Mouse (Mus musculus): ENCODE data around the gene Gm45799.
A peak's percentile ranks its signal among the peaks of the same experiment; 100 is the strongest.

Gm45799 gene

GRCm38 (mm10) chr7:105640233-105640893 lies at the start of gene Gm45799, which contains the start of gene Arfip2:
Gm45799 (plus strand) TSS chr7:105640552.
Arfip2 (minus strand) TSS chr7:105640416.
- peak; percentile 97 for DNase-seq (ENCODE audit: low read depth, low spot score)

DNA sequence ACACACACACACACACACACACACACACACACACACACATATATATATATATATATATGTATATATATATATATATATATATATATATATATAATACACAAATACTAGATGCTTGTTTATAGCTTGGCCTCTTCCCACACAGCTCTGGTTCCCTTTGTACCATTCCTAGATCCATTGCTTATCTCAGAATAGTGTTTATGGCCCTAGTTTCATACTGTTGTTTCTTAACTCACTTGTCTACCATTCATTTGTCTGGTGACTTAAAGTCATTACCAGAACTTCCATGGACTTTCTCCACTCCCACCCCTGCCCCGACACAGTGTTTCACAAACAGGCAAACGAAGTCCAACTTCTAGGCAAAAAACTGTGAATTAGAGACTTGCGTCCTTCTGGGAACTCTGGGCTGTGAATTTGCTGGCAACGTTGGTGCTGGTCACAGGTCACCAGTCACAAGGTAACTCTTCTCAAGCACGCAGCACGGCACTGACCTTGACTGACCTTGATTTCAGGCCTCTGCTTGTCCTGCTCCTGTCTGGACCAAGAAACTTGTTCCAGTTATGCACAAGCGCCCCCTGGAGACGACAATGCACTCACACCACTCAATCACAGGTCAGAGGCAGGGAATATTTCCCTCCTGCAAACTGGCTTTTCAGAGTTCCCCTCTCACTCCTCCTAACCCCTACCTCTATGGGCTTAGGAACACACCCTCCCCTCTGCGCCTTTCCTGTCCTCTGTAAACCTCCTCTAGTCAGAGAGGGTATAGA lies 37.3 kb upstream of the Gm45799 start:
- DNase-seq (ENCODE audit: low read depth, low spot score), result peak; percentile 70

DNA sequence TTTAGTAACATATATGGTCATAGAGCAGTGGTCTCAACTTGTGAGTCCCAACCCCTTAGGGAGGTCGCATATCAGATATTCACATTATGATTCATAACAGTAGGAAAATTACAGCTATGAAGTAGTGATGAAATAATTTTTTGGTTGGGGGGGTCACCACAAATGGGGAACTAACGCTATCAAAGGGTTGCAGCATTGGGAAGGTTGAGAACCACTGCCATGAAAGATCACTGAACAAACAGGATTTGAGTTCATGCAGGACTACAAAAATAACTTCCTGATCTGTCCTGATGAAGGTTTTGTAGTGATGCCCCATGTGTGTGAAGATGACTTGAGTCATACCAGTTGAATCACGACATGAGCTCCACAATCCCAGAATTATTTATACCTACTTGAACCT lies 31.9 kb upstream of the Gm45799 start:
- no peak for DNase-seq (ENCODE audit: low read depth, low spot score)

- DNase-seq (ENCODE audit: low read depth, low spot score), result no peak
Measured at GRCm38 (mm10) chr7:105611767-105612166, 28.6 kb upstream of the Gm45799 start.

DNA sequence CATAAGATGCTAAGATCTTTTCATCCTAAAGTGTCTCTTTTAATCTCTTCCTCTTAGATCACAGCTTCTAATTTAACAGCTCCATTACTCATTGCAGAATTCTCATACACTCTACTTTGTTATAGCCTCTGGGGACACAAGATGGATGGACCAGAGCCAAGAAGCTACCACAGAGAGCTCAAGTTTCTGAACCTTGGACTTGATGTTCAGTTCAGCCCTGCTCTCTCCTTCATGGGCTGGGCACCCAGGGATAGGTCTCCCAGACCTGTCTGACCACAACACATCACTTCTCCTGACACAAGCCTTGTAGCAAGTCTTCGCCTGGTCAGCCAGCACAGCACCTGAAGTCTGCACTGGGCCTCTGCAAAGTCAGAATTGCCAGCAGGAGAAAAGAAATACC lies 26.0 kb upstream of the Gm45799 start:
- no peak for DNase-seq (ENCODE audit: low read depth, low spot score)

- DNase-seq (ENCODE audit: low read depth, low spot score), result no peak
Measured at GRCm38 (mm10) chr7:105615720-105616119, 24.6 kb upstream of the Gm45799 start.

DNA sequence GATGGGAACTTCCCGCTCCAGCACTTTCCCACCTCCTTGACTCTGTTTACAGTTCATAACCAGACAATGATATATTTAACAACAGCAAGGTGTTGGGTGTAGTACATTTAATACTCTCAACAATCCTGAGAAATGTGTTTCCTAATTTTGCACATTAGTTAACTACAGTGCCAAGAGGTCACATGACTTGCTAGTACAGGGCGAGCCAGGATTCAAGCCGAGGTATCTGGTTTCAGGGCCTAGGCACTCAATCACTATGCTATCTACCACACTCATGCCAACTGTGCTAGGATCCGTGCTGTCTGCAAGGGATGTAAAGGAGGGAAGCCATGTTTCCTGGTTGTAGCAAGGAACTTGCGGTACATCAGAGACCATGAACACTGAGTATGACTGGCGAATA lies 23.8 kb upstream of the Gm45799 start:
- DNase-seq (ENCODE audit: low read depth, low spot score), result no peak

DNA sequence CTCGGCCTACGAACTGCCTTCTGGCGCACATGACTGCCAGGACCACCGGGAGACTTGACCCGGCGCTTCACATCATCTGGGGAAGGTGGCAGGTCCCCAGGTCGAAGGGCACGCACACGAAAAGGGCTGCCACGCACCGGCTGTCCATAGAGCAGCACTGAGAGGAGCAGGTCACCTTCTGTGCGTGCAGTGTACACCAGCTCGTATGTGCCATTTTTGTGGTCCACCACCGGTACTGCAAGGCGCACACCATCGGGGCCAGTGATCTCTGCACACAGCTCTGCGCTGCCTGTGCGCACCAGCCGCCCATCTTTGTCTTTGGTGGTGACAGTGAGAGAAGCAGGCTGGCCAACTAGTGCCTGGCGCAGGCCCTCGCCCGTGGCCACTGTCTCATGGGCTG lies 22.5 kb upstream of the Gm45799 start:
- DNase-seq (ENCODE audit: low read depth, low spot score), result no peak

DNA sequence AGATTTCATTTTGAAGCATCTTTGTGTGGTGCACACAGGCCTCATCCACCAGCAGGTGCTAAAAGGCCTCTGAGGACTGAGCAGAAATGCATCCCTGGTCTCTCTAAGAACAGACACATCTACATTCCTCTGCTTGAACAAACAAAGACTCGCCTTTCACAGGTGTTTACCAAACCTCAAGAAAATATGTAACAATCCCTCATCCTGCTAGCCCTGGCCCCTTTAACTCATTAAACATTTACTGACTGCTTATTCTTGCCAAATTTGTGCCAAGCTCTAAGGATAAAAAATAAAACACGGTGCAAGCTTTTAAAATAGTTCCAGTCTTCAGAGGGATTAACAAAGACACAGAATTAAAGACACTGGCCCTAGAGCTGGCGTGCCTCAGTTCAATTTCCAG lies 20.7 kb upstream of the Gm45799 start:
- no peak for DNase-seq (ENCODE audit: low read depth, low spot score)

DNA sequence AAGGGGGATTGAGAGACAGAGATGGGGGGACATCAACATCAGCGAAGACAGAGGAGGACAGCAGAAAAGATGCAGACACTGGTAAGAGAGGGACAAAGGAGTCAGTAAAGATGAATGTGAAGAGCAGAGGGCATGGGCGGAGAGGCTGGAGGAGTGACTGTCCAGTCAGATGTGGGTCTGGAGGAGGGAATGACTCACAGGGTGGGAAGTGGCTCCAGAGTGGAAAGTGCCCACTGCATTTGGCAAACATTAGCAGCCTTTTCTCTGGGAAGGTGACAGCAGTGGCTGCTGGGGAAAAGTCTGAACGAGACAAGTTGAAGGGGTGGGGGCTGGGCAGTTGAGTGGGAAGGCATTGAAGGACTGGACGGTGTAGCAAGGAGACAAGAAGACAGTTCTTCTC lies 19.3 kb upstream of the Gm45799 start:
- no peak for DNase-seq (ENCODE audit: low read depth, low spot score)

- no peak for DNase-seq (ENCODE audit: low read depth, low spot score)
Measured at GRCm38 (mm10) chr7:105621646-105622292, 18.6 kb upstream of the Gm45799 start.

DNA sequence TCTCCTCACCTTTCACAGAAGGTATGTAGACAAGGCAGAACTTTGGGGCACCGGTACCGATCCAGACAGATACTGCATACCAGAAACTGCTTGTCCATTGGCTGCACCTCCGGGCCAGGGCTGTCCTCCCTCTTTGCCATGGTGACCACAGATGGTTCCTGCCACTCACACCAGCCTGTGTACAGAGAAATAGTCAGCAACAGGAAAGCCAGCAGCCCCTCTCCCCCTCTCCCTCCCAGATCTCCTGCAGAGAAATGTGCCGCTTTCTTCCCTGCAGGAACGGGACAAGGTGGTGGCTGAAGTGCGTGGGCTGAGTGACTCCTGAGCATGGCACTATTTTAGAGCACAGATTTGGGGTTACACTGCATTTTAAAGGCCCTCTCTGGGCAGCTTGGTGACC lies 15.0 kb upstream of the Gm45799 start:
- DNase-seq (ENCODE audit: low read depth, low spot score), result no peak

GRCm38 (mm10) chr7:105628633-105629032 lies 11.7 kb upstream of the Gm45799 start:
- DNase-seq (ENCODE audit: low read depth, low spot score), result no peak

DNA sequence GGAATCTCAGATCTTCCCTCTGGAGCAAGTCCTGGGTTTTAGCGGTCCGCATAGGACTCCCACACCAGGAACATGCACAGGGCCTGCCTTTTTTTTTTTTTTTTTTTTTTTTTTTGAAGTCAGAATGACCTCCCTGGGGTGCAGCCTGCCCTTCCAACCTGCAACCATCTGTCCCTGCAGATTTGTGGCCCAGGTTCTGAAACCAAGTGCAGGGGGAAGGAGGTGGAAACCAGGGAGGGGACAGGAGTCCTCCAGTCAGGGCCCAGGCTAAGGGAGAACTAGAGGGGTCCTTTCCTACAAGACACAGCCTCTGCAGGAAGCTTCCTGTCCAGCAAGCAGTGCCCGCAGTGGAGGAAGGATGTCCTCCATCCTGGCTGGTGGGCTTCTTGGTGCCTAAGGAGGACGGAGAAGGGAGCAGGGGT lies 7.8 kb upstream of the Gm45799 start:
- DNase-seq (ENCODE audit: low read depth, low spot score), result no peak

DNA sequence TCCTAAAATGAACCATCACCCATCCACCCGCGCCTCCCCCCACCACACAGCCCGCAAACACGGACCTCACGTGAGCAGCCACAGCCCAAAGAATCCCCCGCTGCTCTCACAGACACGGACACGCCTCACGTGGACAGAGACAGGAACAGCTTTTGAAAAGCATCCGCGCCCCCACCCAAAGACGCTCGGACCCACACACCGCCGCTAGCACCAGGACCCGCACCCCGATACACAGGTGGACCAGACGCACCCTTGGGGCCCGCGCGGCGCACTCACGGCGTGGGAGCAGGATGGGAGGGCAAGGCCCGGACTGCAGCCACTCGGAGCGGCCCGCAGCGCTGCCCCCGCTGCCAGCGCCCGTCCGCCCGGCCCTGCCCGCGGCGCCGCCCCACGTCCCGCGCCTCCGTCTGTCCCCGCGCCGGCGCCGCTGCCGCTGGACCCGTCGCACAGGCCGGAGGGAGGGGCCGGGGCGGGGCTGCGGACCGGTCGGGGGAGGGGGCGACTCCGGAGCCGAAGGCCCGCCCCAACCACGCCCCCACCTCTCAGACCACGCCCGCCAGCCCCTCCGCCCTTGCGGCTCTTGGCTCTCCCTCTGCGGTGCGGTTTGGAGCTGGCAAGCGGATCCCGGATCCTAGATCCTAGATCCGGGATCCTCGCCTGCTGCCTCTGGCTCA lies 7.1 kb upstream of the Gm45799 start, which contains the start of gene Trim3:
Trim3 (minus strand) TSS at position 445 of the 674 bp plus-strand sequence.
- DNase-seq (ENCODE audit: low read depth, low spot score), result peak; percentile 79

DNA sequence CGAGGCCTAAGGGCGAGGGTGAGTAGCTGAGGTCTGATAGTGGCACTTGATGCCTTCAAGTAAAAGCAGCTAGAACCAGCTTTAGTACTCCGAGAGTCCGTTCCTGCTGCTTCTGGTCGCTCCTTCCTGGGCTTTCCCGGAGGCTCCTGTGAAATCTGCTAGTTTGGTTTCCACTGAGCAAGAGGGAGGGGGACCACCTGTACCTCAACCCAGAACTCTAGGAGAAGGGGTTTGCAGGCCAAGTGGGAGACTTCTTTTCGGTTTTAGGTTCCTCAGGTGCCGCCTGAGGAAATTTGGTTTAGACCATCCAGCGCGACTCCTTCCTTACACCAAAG lies 6.6 kb upstream of the Gm45799 start:
- no peak for DNase-seq (ENCODE audit: low read depth, low spot score)

DNA sequence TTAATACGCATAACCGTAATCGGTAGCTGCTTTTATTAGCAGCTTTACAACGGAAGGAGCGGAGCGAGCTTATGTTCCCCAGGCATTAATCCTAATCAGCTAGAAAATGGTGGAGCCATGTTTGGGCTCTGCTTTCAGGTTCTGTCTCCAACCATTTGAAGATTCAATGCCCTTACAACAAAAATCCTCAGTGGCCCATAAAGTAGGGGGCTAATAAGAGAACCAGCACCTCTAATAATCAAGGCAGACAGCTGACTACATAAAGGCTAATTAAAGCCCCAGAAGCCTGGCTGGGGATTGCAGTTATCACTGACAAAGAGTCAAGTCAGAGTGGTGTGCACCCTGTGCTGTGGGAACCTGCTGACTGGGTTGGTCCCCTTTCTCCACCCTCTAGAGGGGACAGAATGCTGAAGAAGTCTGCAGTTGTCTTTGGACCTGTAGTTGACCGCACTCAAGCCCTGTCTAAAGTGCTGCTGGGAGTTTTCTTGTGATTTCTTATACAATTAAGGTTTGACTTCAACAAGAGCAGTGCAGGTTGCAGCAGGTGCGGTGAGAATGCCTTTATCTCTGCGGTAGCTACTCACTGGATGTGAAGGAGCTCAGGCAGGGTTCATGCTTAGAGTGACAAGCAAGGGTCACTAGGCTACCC lies 6.0 kb upstream of the Gm45799 start:
- no peak for DNase-seq (ENCODE audit: low read depth, low spot score)

DNA sequence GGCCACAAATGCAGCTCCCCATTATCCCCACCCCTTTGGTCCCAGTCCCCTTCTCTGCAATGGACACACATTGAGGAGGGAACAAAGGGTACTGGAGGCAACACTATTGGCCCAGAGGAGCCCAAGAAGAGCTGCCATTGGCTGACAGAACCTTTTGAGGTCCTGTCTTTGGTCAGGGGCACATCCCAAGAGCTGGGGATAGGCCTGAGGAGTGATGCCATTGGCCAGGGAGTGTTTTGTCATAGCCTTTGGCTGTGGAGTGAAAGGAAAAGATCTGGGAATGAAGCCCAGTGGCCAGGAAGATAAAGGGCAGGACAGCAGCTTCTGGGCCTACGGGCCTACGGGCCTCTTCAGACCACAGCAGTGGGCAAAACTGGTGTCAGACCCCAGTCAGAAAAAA lies 4.6 kb upstream of the Gm45799 start:
- no peak for DNase-seq (ENCODE audit: low read depth, low spot score)

- no peak for DNase-seq (ENCODE audit: low read depth, low spot score)
Measured at GRCm38 (mm10) chr7:105638776-105639175, 1.6 kb upstream of the Gm45799 start.

DNA sequence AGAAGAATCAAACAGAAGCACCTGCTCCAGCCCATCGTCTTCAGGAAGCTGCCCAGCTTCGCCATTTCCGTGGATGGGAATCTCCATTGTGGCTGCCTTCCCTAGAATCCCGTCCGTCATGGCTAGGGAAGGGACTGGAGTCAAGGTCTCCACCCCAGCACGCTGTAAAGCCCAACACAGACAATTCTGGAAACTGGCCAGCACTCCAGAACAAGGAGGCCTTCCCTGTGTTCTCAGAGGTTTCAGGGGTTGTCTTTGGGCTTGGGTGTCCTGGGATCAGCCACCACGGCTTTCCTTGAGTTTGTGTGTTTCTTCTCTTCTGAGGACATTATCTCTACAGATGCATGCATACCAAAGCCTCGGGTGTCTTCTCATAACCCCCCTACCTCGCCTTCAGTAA lies 1.0 kb upstream of the Gm45799 start:
- no peak for DNase-seq (ENCODE audit: low read depth, low spot score)

DNA sequence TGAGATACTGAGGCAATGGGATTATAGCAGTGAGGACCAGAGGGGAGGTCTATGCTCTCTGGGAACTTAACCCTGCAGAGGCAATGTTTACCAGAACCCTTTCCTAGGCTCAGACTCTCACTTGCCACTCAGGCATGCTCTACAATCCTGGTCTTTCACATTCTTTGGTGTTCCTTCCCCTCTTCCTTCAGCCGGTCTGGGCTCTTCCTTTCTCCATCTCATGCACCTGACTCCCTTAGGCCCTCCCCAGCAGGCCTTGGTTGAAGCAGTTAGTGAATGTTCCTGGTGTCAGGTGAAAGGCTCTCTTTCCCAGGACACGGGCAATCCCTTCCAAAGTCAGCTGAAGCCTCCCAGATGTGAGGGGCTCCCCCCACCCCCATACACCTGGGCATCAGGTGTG lies 596 bp upstream of the Gm45799 start, which contains the start of gene Timm10b:
Timm10b (plus strand) TSS at position 301 of the 400 bp plus-strand sequence.
- no peak for DNase-seq (ENCODE audit: low read depth, low spot score)

- DNase-seq (ENCODE audit: low read depth, low spot score), result no peak
Measured at GRCm38 (mm10) chr7:105640894-105641255, 523 bp downstream of the Gm45799 start.
